Mouse (Mus musculus): ENCODE results near the gene Pdpk1.

GRCm38 (mm10) chr17:24049008-24049407 is 101.7 kb downstream of the Pdpk1 start:
- TF ChIP-seq CTCF (IDR thresholded peaks at IDR 0.05; ENCODE audit: low read depth) (no peak), EP300 (IDR thresholded peaks at IDR 0.05; ENCODE audit: low read depth) (no peak)

All from liver, postnatal 0 days (tissue).